Mouse (Mus musculus): ENCODE measurements at regions not wholly inside any gene's neighbourhood (a gene's known extent, or its start where the extent isn't known, plus 50 kb on each side); places are given as distances from the start of the nearest gene placed in this dataset.

- TF ChIP-seq CTCF (IDR thresholded peaks at IDR 0.05; ENCODE audit: low read depth) (no peak), EP300 (IDR thresholded peaks at IDR 0.05; ENCODE audit: low read depth) (no peak)
Observed at GRCm38 (mm10) chr8:118005186-118005585, 203.4 kb upstream of the Mphosph6 start.
